Mouse (Mus musculus) spleen, adult 2 months (tissue): Measurements from ENCODE around the gene 2610028H24Rik. TPM values are rescaled to one million over a fixed set of nuclear protein-coding genes. Genes with fewer than 3 reads are reported as not detected.

ENCODE experiments used
- DNase-seq, 2 experiments: peaks; one replicate each; pipeline versions ENCODE4 v3.0.0 to v3.0.0-alpha.2; 2012 to 2021; ENCODE audit warnings: low spot score in 2 of 2, low read depth in 1 of 2
- H3K27ac ChIP-seq: fragments of 200-500 bp; 2 replicates; pipeline ENCODE4 v1.5.1; 2012; ENCODE audit warnings: low read length, inconsistent platforms; ENCODE audit not compliant: insufficient read depth
- H3K27me3 ChIP-seq: fragments of 200-500 bp; 2 replicates; pipeline ENCODE4 v1.6.1; 2012; ENCODE audit warnings: mild to moderate bottlenecking, moderate library complexity, low read length, inconsistent platforms; ENCODE audit not compliant: control insufficient read depth, insufficient read depth
- H3K36me3 ChIP-seq: fragments of 200-500 bp; 2 replicates; pipeline ENCODE4 v1.6.1; 2012; ENCODE audit warnings: mild to moderate bottlenecking, low read length, inconsistent platforms; ENCODE audit not compliant: control insufficient read depth, insufficient read depth
- H3K4me1 ChIP-seq: fragments of 200-500 bp; 2 replicates; pipeline ENCODE4 v1.6.1; 2011; ENCODE audit warnings: inconsistent platforms; ENCODE audit not compliant: control insufficient read depth, insufficient read depth, insufficient read length
- H3K4me3 ChIP-seq: fragments of 200-500 bp; 2 replicates; pipeline ENCODE4 v1.5.1; 2011; ENCODE audit warnings: mild to moderate bottlenecking, inconsistent platforms; ENCODE audit not compliant: insufficient read depth, insufficient read length; ENCODE audit errors: extremely low read depth
- CTCF ChIP-seq: fragments of 200-500 bp; IDR thresholded peaks from 2 replicates; pipeline ENCODE4 v1.5.1; 2011; ENCODE audit warnings: mild to moderate bottlenecking, inconsistent platforms; ENCODE audit not compliant: insufficient read depth, insufficient read length, insufficient replicate concordance; ENCODE audit errors: extremely low read depth
- POLR2A ChIP-seq: fragments of 200-500 bp; IDR thresholded peaks from 2 replicates; pipeline ENCODE4 v1.6.1; 2011; ENCODE audit warnings: low read depth, low read length, inconsistent platforms
- WGBS: fragments of 180-500 bp; shearing (Covaris S2); methylation state at CpG from one replicate; pipeline ENCODE4 v1.1.7; 2018; 5-methylcytosine and 5-hydroxymethylcytosine counted together
- polyA plus RNA-seq: library from polyadenylated mRNA; depleted of rRNA; stranded (reverse); fragments of >200 nt; gene quantifications from 2 replicates; pipeline ENCODE4 v1.2.3, GENCODE M21; 2012; rRNA removed

2610028H24Rik gene
- polyA plus RNA-seq = not detected in 2 replicates

DNA sequence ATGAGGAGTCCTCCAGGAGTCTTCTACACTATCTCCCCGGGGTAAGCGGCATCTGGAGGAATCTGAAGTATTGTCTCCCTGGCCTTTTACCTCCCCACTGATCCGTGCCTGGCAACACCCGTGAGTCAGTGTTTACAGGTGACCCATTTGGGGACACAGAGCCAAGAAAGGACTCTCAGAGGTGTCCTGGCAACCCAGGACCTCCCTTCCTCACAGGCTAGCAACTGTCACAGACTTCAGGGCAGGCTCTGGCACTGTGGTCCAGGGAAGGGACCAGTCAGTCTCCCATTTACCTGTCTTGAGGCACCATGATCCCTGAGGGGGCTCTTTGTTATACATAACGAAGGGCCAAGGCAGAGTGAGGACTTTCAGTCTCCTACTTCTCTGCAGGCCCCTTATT, at the start of gene 2610028H24Rik:
Gene 2610028H24Rik (plus strand): TSS at position 231 of the 400 bp plus-strand sequence.
- Histone ChIP-seq H3K36me3 (no peaks in the 10 kb centered on the region), H3K27ac (no peak within 1 kb of the TSS), H3K27me3 (0 out of 2 replicates have a peak, but pooled peaks cover 2% of the 10 kb centered on the region), H3K4me3 (no peak within 1 kb of the TSS), H3K4me1 (no peaks in the 10 kb centered on the region)
- 82% methylated on average over 5 of the region's 5 CpGs for WGBS
- no peak for TF ChIP-seq CTCF
- TF ChIP-seq POLR2A = no peak
- DNase-seq = no peak

GRCm38 (mm10) chr10:76408520-76408919, 40.4 kb upstream of the 2610028H24Rik start:
- no peaks in the 10 kb centered on the region for H3K27me3 ChIP-seq
- H3K4me1 ChIP-seq = no peaks in the 10 kb centered on the region
- TF ChIP-seq POLR2A = no peak
- TF ChIP-seq CTCF = no peak
- 90% methylated on average over 10 of the region's 10 CpGs for WGBS
- DNase-seq = no peak
- no peak overlapping the region for H3K4me3 ChIP-seq
- peaks cover 60% of the 10 kb centered on the region for H3K36me3 ChIP-seq
- no peak overlapping the region for H3K27ac ChIP-seq

GRCm38 (mm10) chr10:76416811-76417210, 32.1 kb upstream of the 2610028H24Rik start:
- Histone ChIP-seq H3K27ac (no peak overlapping the region), H3K36me3 (peaks cover 47% of the 10 kb centered on the region), H3K4me3 (no peak overlapping the region), H3K27me3 (no peaks in the 10 kb centered on the region), H3K4me1 (no peaks in the 10 kb centered on the region)
- 95% methylated on average over 12 of the region's 12 CpGs for WGBS
- TF ChIP-seq CTCF = no peak
- no peak for TF ChIP-seq POLR2A
- no peak for DNase-seq

GRCm38 (mm10) chr10:76425674-76426073, 23.2 kb upstream of the 2610028H24Rik start:
- Histone ChIP-seq H3K4me3 (no peak overlapping the region), H3K36me3 (peaks cover 47% of the 10 kb centered on the region), H3K4me1 (no peaks in the 10 kb centered on the region), H3K27me3 (no peaks in the 10 kb centered on the region), H3K27ac (no peak overlapping the region)
- DNase-seq = no peak
- TF ChIP-seq CTCF (no peak), POLR2A (no peak)
- 93% methylated on average over 7 of the region's 7 CpGs for WGBS

- Histone ChIP-seq H3K4me1 (no peaks in the 10 kb centered on the region), H3K4me3 (no peak overlapping the region), H3K36me3 (peaks cover 50% of the 10 kb centered on the region), H3K27ac (no peak overlapping the region), H3K27me3 (no peaks in the 10 kb centered on the region)
- DNase-seq = no peak
- TF ChIP-seq CTCF (no peak), POLR2A (no peak)
- 91% methylated on average over 11 of the region's 11 CpGs for WGBS
These were observed 15.0 kb upstream of the 2610028H24Rik start for GRCm38 (mm10) chr10:76433925-76434324.

GRCm38 (mm10) chr10:76439107-76439890, 9.6 kb upstream of the 2610028H24Rik start:
- WGBS = 94% methylated on average over 9 of the region's 9 CpGs
- TF ChIP-seq POLR2A (no peak), CTCF (no peak)
- no peak for DNase-seq
- Histone ChIP-seq H3K4me1 (no peaks in the 10 kb centered on the region; the same call in 1 of the 2 replicates), H3K27me3 (no peaks in the 10 kb centered on the region), H3K4me3 (no peak overlapping the region), H3K36me3 (peaks cover 19% of the 10 kb centered on the region), H3K27ac (no peak overlapping the region)

GRCm38 (mm10) chr10:76440281-76440680, 8.6 kb upstream of the 2610028H24Rik start, which contains the start of gene AC141477.1:
Gene AC141477.1, minus strand, starts transcription at chr10:76440444.
- no peak for DNase-seq
- Histone ChIP-seq H3K36me3 (peaks cover 15% of the 10 kb centered on the region), H3K27ac (no peak within 1 kb of the TSS), H3K27me3 (no peaks in the 10 kb centered on the region), H3K4me3 (no peak within 1 kb of the TSS), H3K4me1 (no peaks in the 10 kb centered on the region; the same call in 1 of the 2 replicates)
- TF ChIP-seq POLR2A = no peak
- no peak for TF ChIP-seq CTCF
- WGBS = 88% methylated on average over 17 of the region's 17 CpGs
